Mouse (Mus musculus) embryonic fibroblast, embryonic 13.5 days (primary cell): Measurements from ENCODE around the gene Ccdc30.

Experiments
- CTCF ChIP-seq: IDR thresholded peaks from 2 replicates; pipeline ENCODE4 v1.5.1; 2011; ENCODE audit warnings: mild to moderate bottlenecking, control low read depth, low read length, moderate library complexity, borderline replicate concordance; ENCODE audit not compliant: insufficient read depth
- POLR2A ChIP-seq: IDR thresholded peaks from 2 replicates; pipeline ENCODE4 v1.6.1; 2011; ENCODE audit warnings: low read depth, mild to moderate bottlenecking, control low read depth, low read length, moderate library complexity

GRCm38 (mm10) chr4:119303291-119303690, 112.0 kb downstream of the Ccdc30 start:
- TF ChIP-seq CTCF (no peak), POLR2A (no peak)
